ENCODE assay signal across 8 mouse cellular contexts in genomic region chr8:108759511-108760330, GRCm38 (mm10).
DNase-seq lines count a peak whose midpoint lies in the region; TF ChIP-seq lines count a peak whose summit lies in the region.
"Had no signal": no experiment of that assay in that cellular context is flagged by ENCODE, and none has a peak within 500 bp of the region (broad histone marks: within the 10 kb centered on the region; RNA-seq: fewer than 3 reads in every experiment).

No protein-coding gene starts in this region.

- peak; percentile 77 for DNase-seq in ZHBTc4 (ENCODE audit: low read depth, low spot score)
- DNase-seq in embryo, embryonic 10.5 days (ENCODE audit: low spot score) = peak; percentile 78
- DNase-seq in gastrocnemius, postnatal 4 days (ENCODE audit: low spot score in 2 of 2) = peak; percentile 59 to 80
- peak; percentile 74 for DNase-seq in kidney, postnatal 14 days
- DNase-seq in lung, postnatal 14 days = peak; percentile 86
- peak; percentile 30 for DNase-seq in retina, postnatal 7 days (ENCODE audit: low read depth, low spot score)

- peak; percentile 50 for TF ChIP-seq CTCF in ES-Bruce4 (IDR thresholded peaks at IDR 0.05; ENCODE audit: low read depth, low read length)

- no peak overlapping the region for H3K9ac ChIP-seq in ES-Bruce4 (ENCODE audit: low read depth, poor library complexity, severe bottlenecking)
- H3K9ac ChIP-seq: liver, embryonic 15.5 days had no signal

- no peak overlapping the region for H3K4me3 ChIP-seq in ES-Bruce4 (ENCODE audit: low read depth, low read length)
- H3K4me3 ChIP-seq: liver, embryonic 15.5 days had no signal

- no peak for TF ChIP-seq EP300 in ES-Bruce4 (IDR thresholded peaks at IDR 0.05; ENCODE audit: insufficient read depth, low read depth, low read length)

- H3K27me3 ChIP-seq in ES-Bruce4 (ENCODE audit: control insufficient read depth, insufficient read depth, low read length, poor library complexity, severe bottlenecking) = no peaks in the 10 kb centered on the region
- H3K27me3 ChIP-seq: liver, embryonic 15.5 days had no signal

- TF ChIP-seq POLR2A in ES-Bruce4 (IDR thresholded peaks at IDR 0.05; ENCODE audit: insufficient read depth, low read length) = no peak

- no peaks in the 10 kb centered on the region for H3K4me1 ChIP-seq in ES-Bruce4 (ENCODE audit: control insufficient read depth, insufficient read depth, low read length)

- no peak overlapping the region for H3K27ac ChIP-seq in ES-Bruce4 (ENCODE audit: insufficient read depth, low read length)
- H3K27ac ChIP-seq: liver, embryonic 15.5 days had no signal

- H3K36me3 ChIP-seq in ES-Bruce4 (ENCODE audit: control insufficient read depth, insufficient read depth, low read length, poor library complexity, severe bottlenecking) = no peaks in the 10 kb centered on the region
- H3K36me3 ChIP-seq: liver, embryonic 15.5 days had no signal

- peaks cover 2% of the 10 kb centered on the region; the same call in 1 of the 2 replicates for H3K9me3 ChIP-seq in ES-Bruce4 (replicated peaks; ENCODE audit: control insufficient read depth, insufficient read depth, low read length, poor library complexity, severe bottlenecking)
- H3K9me3 ChIP-seq: liver, embryonic 15.5 days had no signal

Comparison
In these comparisons a context has a peak if more than half of its experiments do, and no peak if none do; other contexts are left out.
1. DNase-seq: peak in every context shown above with its lines; median percentile 86 in lung, postnatal 14 days; 78 in embryo, embryonic 10.5 days; 77 in ZHBTc4; 74 in kidney, postnatal 14 days; 70 in gastrocnemius, postnatal 4 days; 30 in retina, postnatal 7 days.